14 mouse cellular contexts compared by ENCODE assay signal in genomic region chr2:74732513-74733316, GRCm38 (mm10). TPM values are rescaled to one million over a fixed set of nuclear protein-coding genes. Genes with fewer than 3 reads are reported as not detected.
DNase-seq lines count a peak whose midpoint lies in the region; ATAC-seq and TF ChIP-seq lines count a peak whose summit lies in the region.
"Had no signal": no experiment of that assay in that cellular context is flagged by ENCODE, and none has a peak within 500 bp of the region (broad histone marks: within the 10 kb centered on the region; RNA-seq: fewer than 3 reads in every experiment).

No protein-coding gene starts in this region.

- H3K4me2 ChIP-seq in heart, embryonic 12.5 days: peak overlapping the region; percentile 46
- peak overlapping the region; percentile 98 for H3K4me2 ChIP-seq in CH12.LX (ENCODE audit: insufficient read depth, low read depth, poor library complexity, severe bottlenecking)
- peak overlapping the region; percentile 32 for H3K4me2 ChIP-seq in embryonic facial prominence, embryonic 15.5 days (replicated peaks)
- H3K4me2 ChIP-seq in limb, embryonic 11.5 days (ENCODE audit: low read depth, severe bottlenecking): peak overlapping the region; percentile 60

- intact Hi-C loops in heart, postnatal 25 days (cut with DNase I): no loop called here
- intact Hi-C loops in left cerebral cortex, postnatal 10 days (cut with DNase I): no loop called here

- dilution Hi-C loops in CH12.LX (cut with MboI; ENCODE audit: extremely low pct_ligation_motif_present, extremely low pct_unique_long_range_greater_than_20kb, low sequenced_read_pairs): no loop called here

- WGBS in heart, embryonic 12.5 days: under 1% methylated on average over 52 of the region's 52 CpGs
- WGBS in embryonic facial prominence, embryonic 15.5 days: under 1% methylated on average over 52 of the region's 52 CpGs
- under 1% methylated on average over 52 of the region's 52 CpGs for WGBS in limb, embryonic 11.5 days

- TF ChIP-seq RAD21 in CH12.LX (IDR thresholded peaks at IDR 0.05; ENCODE audit: low read depth, low read length): no peak

- DNase-seq in heart, postnatal 25 days (ENCODE audit: low spot score): no peak
- DNase-seq in CH12.LX (ENCODE audit: extremely low read depth): peak; percentile 27
- DNase-seq in limb, embryonic 11.5 days (ENCODE audit: low spot score): peak; percentile 61
- no peak for DNase-seq in gastrocnemius, postnatal 10 days
- DNase-seq in left cerebral cortex, postnatal 10 days (ENCODE audit: extremely low spot score in 1 of 2, low spot score in 2 of 2): no peak
- DNase-seq in lung, adult 18-20 months: no peak
- DNase-seq: adrenal gland, adult 2 months; cerebellum, postnatal 14 days; layer of hippocampus, adult 9-11 months; lung, postnatal 14 days had no signal

- in situ Hi-C loops in CH12.LX (cut with MboI; ENCODE audit: low pct_ligation_motif_present, low pct_unique_long_range_greater_than_20kb, low sequenced_read_pairs): no loop called here

- peaks cover 12% of the 10 kb centered on the region for H3K4me1 ChIP-seq in heart, embryonic 12.5 days (replicated peaks)
- H3K4me1 ChIP-seq in CH12.LX (ENCODE audit: control insufficient read depth in 1 of 2, insufficient read depth in 2 of 2): peaks cover 8 to 54% of the 10 kb centered on the region in 2 experiments; a peak in 2 of 4 replicates
- peaks cover 23% of the 10 kb centered on the region for H3K4me1 ChIP-seq in embryonic facial prominence, embryonic 15.5 days
- peaks cover 58% of the 10 kb centered on the region for H3K4me1 ChIP-seq in limb, embryonic 11.5 days (ENCODE audit: control insufficient read depth, insufficient read depth, low read length)

- no peak for ATAC-seq in heart, embryonic 12.5 days (ENCODE audit: insufficient number of reproducible peaks, low FRiP score)
- no peak for ATAC-seq in embryonic facial prominence, embryonic 15.5 days (ENCODE audit: insufficient number of reproducible peaks, low FRiP score, low TSS enrichment, low read depth)
- ATAC-seq in limb, embryonic 11.5 days (ENCODE audit: insufficient number of reproducible peaks, low FRiP score, low TSS enrichment, low read depth): no peak

- H3K9ac ChIP-seq in heart, embryonic 12.5 days: no peak overlapping the region
- H3K9ac ChIP-seq in CH12.LX (ENCODE audit: insufficient read depth, low read depth): peak overlapping the region; percentile 96
- H3K9ac ChIP-seq in embryonic facial prominence, embryonic 15.5 days: no peak overlapping the region
- H3K9ac ChIP-seq in limb, embryonic 11.5 days (ENCODE audit: low read length): no peak overlapping the region

- H3K79me2 ChIP-seq in CH12.LX (replicated peaks; ENCODE audit: control insufficient read depth, extremely low read depth, insufficient read depth, poor library complexity, severe bottlenecking): peaks cover 25% of the 10 kb centered on the region

- H3K27me3 ChIP-seq in heart, embryonic 12.5 days (replicated peaks): peaks cover 88% of the 10 kb centered on the region
- no peaks in the 10 kb centered on the region for H3K27me3 ChIP-seq in CH12.LX (replicated peaks)
- peaks cover 93% of the 10 kb centered on the region for H3K27me3 ChIP-seq in embryonic facial prominence, embryonic 15.5 days
- peaks cover 46% of the 10 kb centered on the region for H3K27me3 ChIP-seq in limb, embryonic 11.5 days (ENCODE audit: control insufficient read depth, insufficient read depth, low read length)

- TF ChIP-seq POLR2A in CH12.LX (IDR thresholded peaks at IDR 0.05; ENCODE audit: low read depth, low read length): no peak; the same call in 1 of the 2 replicates

- TF ChIP-seq EP300 in CH12.LX (IDR thresholded peaks at IDR 0.05; ENCODE audit: low read length): no peak

- no peaks in the 10 kb centered on the region for H3K9me3 ChIP-seq in heart, embryonic 12.5 days (replicated peaks)
- H3K9me3 ChIP-seq in CH12.LX (replicated peaks; ENCODE audit: low read length): peaks cover 16% of the 10 kb centered on the region
- no peaks in the 10 kb centered on the region for H3K9me3 ChIP-seq in embryonic facial prominence, embryonic 15.5 days (replicated peaks)
- no peaks in the 10 kb centered on the region for H3K9me3 ChIP-seq in limb, embryonic 11.5 days (ENCODE audit: control insufficient read depth, low read length)

- H3K4me3 ChIP-seq in heart, embryonic 12.5 days: peak overlapping the region; percentile 19
- peak overlapping the region; percentile 50 to 59 (median 59) for H3K4me3 ChIP-seq in CH12.LX (replicated peaks in 1 of 3; ENCODE audit: low read depth in 2 of 3, low read length in 2 of 3, poor library complexity in 1 of 3)
- peak overlapping the region; percentile 22 for H3K4me3 ChIP-seq in embryonic facial prominence, embryonic 15.5 days (replicated peaks)
- H3K4me3 ChIP-seq in limb, embryonic 11.5 days (ENCODE audit: low read depth, low read length): peak overlapping the region; percentile 21

- no peak for TF ChIP-seq CTCF in CH12.LX (conservative IDR thresholded peaks at IDR 0.05 in 1 of 2, IDR thresholded peaks at IDR 0.05 in 1 of 2; ENCODE audit: low read depth in 2 of 2, low read length in 2 of 2)

- no peak overlapping the region for H3K27ac ChIP-seq in heart, embryonic 12.5 days (ENCODE audit: poor library complexity, severe bottlenecking)
- H3K27ac ChIP-seq in CH12.LX (ENCODE audit: insufficient read depth, low read depth): peak overlapping the region; percentile 92
- no peak overlapping the region for H3K27ac ChIP-seq in embryonic facial prominence, embryonic 15.5 days (replicated peaks)
- H3K27ac ChIP-seq in limb, embryonic 11.5 days (replicated peaks; ENCODE audit: low read depth, low read length): no peak overlapping the region

- H3K36me3 ChIP-seq in heart, embryonic 12.5 days: no peaks in the 10 kb centered on the region
- H3K36me3 ChIP-seq in CH12.LX (replicated peaks in 1 of 2; ENCODE audit: control insufficient read depth in 1 of 2, insufficient read depth in 1 of 2, low read length in 1 of 2): peaks cover 15 to 34% of the 10 kb centered on the region in 2 experiments
- H3K36me3 ChIP-seq in embryonic facial prominence, embryonic 15.5 days: no peaks in the 10 kb centered on the region
- H3K36me3 ChIP-seq in limb, embryonic 11.5 days (ENCODE audit: control insufficient read depth, insufficient read depth, low read length): no peaks in the 10 kb centered on the region

TF ChIP-seq in CH12.LX, 34 proteins besides CTCF, POLR2A, EP300 and RAD21 (continues in another document):
- peak; percentile 11 for TF ChIP-seq SIN3A (IDR thresholded peaks at IDR 0.05; ENCODE audit: low read length)

RNA-seq across cellular contexts. Expression of gene Gm28230, which starts 6.2 kb away (rescaled TPM):
- 0.08 TPM in 1 of 2 replicates, not detected in the other for polyA plus RNA-seq in heart, embryonic 12.5 days (2016; fragmentation: Nextera tagmentation; extraction: Ambion mirVana)
- total RNA-seq in heart, postnatal 25 days (2021): not detected
- 0.80 and 0.89 TPM in 2 replicates for total RNA-seq in CH12.LX (2012; rRNA removed)
- total RNA-seq in CH12.LX (2014; rRNA removed): 0.84 and 1.1 TPM in 2 replicates
- polyA plus RNA-seq in CH12.LX (2012; ENCODE audit: insufficient read length, low read depth): 0.85 and 1.7 TPM in 2 replicates
- 0.09 and 0.40 TPM in 2 replicates for polyA plus RNA-seq in embryonic facial prominence, embryonic 15.5 days (2015; fragmentation: Nextera tagmentation; extraction: Ambion mirVana)
- 0.45 and 0.55 TPM in 2 replicates for polyA plus RNA-seq in limb, embryonic 11.5 days (2014; fragmentation: Nextera tagmentation; extraction: Ambion mirVana)
- under 1 TPM; 0.21 to 0.43 TPM for total RNA-seq in gastrocnemius, postnatal 10 days (2021)
- total RNA-seq in left cerebral cortex, postnatal 10 days (2021): not detected

RNA-seq across cellular contexts. Expression of gene Hoxd4, which starts 21.0 kb away (rescaled TPM):
- polyA plus RNA-seq in heart, embryonic 12.5 days (2016; fragmentation: Nextera tagmentation; extraction: Ambion mirVana): 0.19 TPM in 1 of 2 replicates, not detected in the other
- under 1 TPM; 0.42 to 0.56 TPM for total RNA-seq in heart, postnatal 25 days (2021)
- total RNA-seq in CH12.LX (2012; rRNA removed): 8.4 and 9.8 TPM in 2 replicates
- 6.0 and 7.2 TPM in 2 replicates for total RNA-seq in CH12.LX (2014; rRNA removed)
- 5.4 and 6.3 TPM in 2 replicates for polyA plus RNA-seq in CH12.LX (2012; ENCODE audit: insufficient read length, low read depth)
- polyA plus RNA-seq in embryonic facial prominence, embryonic 15.5 days (2015; fragmentation: Nextera tagmentation; extraction: Ambion mirVana): 0.35 and 0.62 TPM in 2 replicates
- polyA plus RNA-seq in limb, embryonic 11.5 days (2014; fragmentation: Nextera tagmentation; extraction: Ambion mirVana): 0.84 and 1.9 TPM in 2 replicates
- 1 to 10 TPM; 2.1 to 4.8 TPM for total RNA-seq in gastrocnemius, postnatal 10 days (2021)
- total RNA-seq in left cerebral cortex, postnatal 10 days (2021): not detected

RNA-seq across cellular contexts. Expression of gene Hoxd3, which starts 21.0 kb away (rescaled TPM):
- 2.5 and 3.1 TPM in 2 replicates for polyA plus RNA-seq in heart, embryonic 12.5 days (2016; fragmentation: Nextera tagmentation; extraction: Ambion mirVana)
- total RNA-seq in heart, postnatal 25 days (2021): not detected
- total RNA-seq in CH12.LX (2012; rRNA removed) (0.50 TPM in 1 of 2 replicates, not detected in the other), CH12.LX (2014; rRNA removed) (0.12 and 0.14 TPM in 2 replicates)
- 1.0 and 1.1 TPM in 2 replicates for polyA plus RNA-seq in CH12.LX (2012; ENCODE audit: insufficient read length, low read depth)
- polyA plus RNA-seq in embryonic facial prominence, embryonic 15.5 days (2015; fragmentation: Nextera tagmentation; extraction: Ambion mirVana): 1.9 and 2.6 TPM in 2 replicates
- 1.2 and 1.4 TPM in 2 replicates for polyA plus RNA-seq in limb, embryonic 11.5 days (2014; fragmentation: Nextera tagmentation; extraction: Ambion mirVana)
- under 1 TPM in 1 of 2 experiments, not detected in 1; 0.26 TPM for total RNA-seq in gastrocnemius, postnatal 10 days (2021)
- not detected for total RNA-seq in left cerebral cortex, postnatal 10 days (2021)
- total RNA-seq: gastrocnemius, adult 18-20 months had no signal

RNA-seq across cellular contexts. Expression of gene Hoxd8, which starts 28.3 kb away (rescaled TPM):
- 0.10 and 0.37 TPM in 2 replicates for polyA plus RNA-seq in heart, embryonic 12.5 days (2016; fragmentation: Nextera tagmentation; extraction: Ambion mirVana)
- total RNA-seq in heart, postnatal 25 days (2021): 1 to 10 TPM; 1.0 to 1.2 TPM
- not detected in 2 replicates for total RNA-seq in CH12.LX (2012; rRNA removed)
- total RNA-seq in CH12.LX (2014; rRNA removed): 0.20 and 0.76 TPM in 2 replicates
- 0.15 and 0.31 TPM in 2 replicates for polyA plus RNA-seq in CH12.LX (2012; ENCODE audit: insufficient read length, low read depth)
- 6.4 and 8.0 TPM in 2 replicates for polyA plus RNA-seq in embryonic facial prominence, embryonic 15.5 days (2015; fragmentation: Nextera tagmentation; extraction: Ambion mirVana)
- 11.6 and 13.1 TPM in 2 replicates for polyA plus RNA-seq in limb, embryonic 11.5 days (2014; fragmentation: Nextera tagmentation; extraction: Ambion mirVana)
- 10 to 100 TPM; 38.3 to 46.1 TPM for total RNA-seq in gastrocnemius, postnatal 10 days (2021)
- not detected for total RNA-seq in left cerebral cortex, postnatal 10 days (2021)

RNA-seq across cellular contexts. Expression of gene Hoxd1, which starts 30.1 kb away (rescaled TPM):
- not detected in 2 replicates for polyA plus RNA-seq in heart, embryonic 12.5 days (2016; fragmentation: Nextera tagmentation; extraction: Ambion mirVana)
- not detected for total RNA-seq in heart, postnatal 25 days (2021)
- total RNA-seq in CH12.LX (2012; rRNA removed) (not detected in 2 replicates), CH12.LX (2014; rRNA removed) (not detected in 2 replicates)
- polyA plus RNA-seq in CH12.LX (2012; ENCODE audit: insufficient read length, low read depth): not detected in 2 replicates
- 1.6 and 2.5 TPM in 2 replicates for polyA plus RNA-seq in embryonic facial prominence, embryonic 15.5 days (2015; fragmentation: Nextera tagmentation; extraction: Ambion mirVana)
- polyA plus RNA-seq in limb, embryonic 11.5 days (2014; fragmentation: Nextera tagmentation; extraction: Ambion mirVana): 0.17 and 0.30 TPM in 2 replicates
- total RNA-seq in gastrocnemius, postnatal 10 days (2021): not detected
- total RNA-seq in left cerebral cortex, postnatal 10 days (2021): under 1 TPM in 1 of 2 experiments, not detected in 1; 0.24 TPM
- total RNA-seq: adrenal gland, adult 2 months; gastrocnemius, adult 18-20 months had no signal
- polyA plus RNA-seq: adrenal gland, adult 2 months; testis, adult 2 months had no signal

Comparison
In these comparisons a context has a peak if more than half of its experiments do, and no peak if none do; other contexts are left out.
1. H3K4me2 ChIP-seq: peak in every context shown above with its lines; median percentile 98 in CH12.LX; 60 in limb, embryonic 11.5 days; 46 in heart, embryonic 12.5 days; 32 in embryonic facial prominence, embryonic 15.5 days.
2. DNase-seq: peak in CH12.LX (single experiment) and limb, embryonic 11.5 days (single experiment); none in heart, postnatal 25 days (single experiment), gastrocnemius, postnatal 10 days (single experiment), left cerebral cortex, postnatal 10 days (0 of 2) and lung, adult 18-20 months (0 of 2).
3. Peak in every context shown above with its lines, with median percentiles within 50 percentile points of each other: H3K4me3 ChIP-seq.